Mouse (Mus musculus) thymus, adult 18-20 months (tissue): ENCODE data around the gene Eif4a1.

Experiments
- DNase-seq, 2 experiments: peaks; one replicate each; pipeline ENCODE4 v3.0.0; 2022; ENCODE audit warnings: mixed read lengths in 2 of 2

The Eif4a1 gene

GRCm38 (mm10) chr11:69698574-69698973, 26.4 kb upstream of the Eif4a1 start:
- no peak for DNase-seq

- no peak for DNase-seq
These were observed 25.2 kb upstream of the Eif4a1 start for GRCm38 (mm10) chr11:69697396-69697795.

- DNase-seq = no peak
These were observed 23.3 kb upstream of the Eif4a1 start, which contains the start of the genes Tnfsf12 and Tnfsfm13 for GRCm38 (mm10) chr11:69695361-69696181. TSS of gene Tnfsf12 (minus strand) at chr11:69695849. TSS of gene Tnfsfm13 (minus strand) at chr11:69696098.

- DNase-seq = no peak
These were observed 22.8 kb upstream of the Eif4a1 start for GRCm38 (mm10) chr11:69695046-69695360.

- DNase-seq = no peak
These were observed 21.3 kb upstream of the Eif4a1 start for GRCm38 (mm10) chr11:69693421-69693965.

GRCm38 (mm10) chr11:69692863-69693262, 20.6 kb upstream of the Eif4a1 start:
- no peak for DNase-seq

GRCm38 (mm10) chr11:69692196-69692811, 20.1 kb upstream of the Eif4a1 start:
- DNase-seq = no peak

- no peak for DNase-seq
These were observed 17.7 kb upstream of the Eif4a1 start for GRCm38 (mm10) chr11:69689891-69690290.

GRCm38 (mm10) chr11:69687061-69687460, 14.8 kb upstream of the Eif4a1 start:
- no peak for DNase-seq

- no peak for DNase-seq
These were observed 14.2 kb upstream of the Eif4a1 start for GRCm38 (mm10) chr11:69686377-69686776.

- no peak for DNase-seq
These were observed 13.4 kb upstream of the Eif4a1 start, which contains the start of gene Tnfsf13 for GRCm38 (mm10) chr11:69685526-69686148. TSS of gene Tnfsf13 (minus strand) at chr11:69685784.

- no peak for DNase-seq
These were observed 12.7 kb upstream of the Eif4a1 start for GRCm38 (mm10) chr11:69684936-69685335.

GRCm38 (mm10) chr11:69684128-69684745, 12.0 kb upstream of the Eif4a1 start:
- no peak for DNase-seq

- DNase-seq = no peak
These were observed 11.4 kb upstream of the Eif4a1 start for GRCm38 (mm10) chr11:69683576-69683975.

- DNase-seq = peak; percentile 57 to 71
These were observed 10.8 kb upstream of the Eif4a1 start for GRCm38 (mm10) chr11:69682840-69683533.

GRCm38 (mm10) chr11:69682209-69682839, 10.1 kb upstream of the Eif4a1 start:
- DNase-seq = no peak

GRCm38 (mm10) chr11:69681314-69682208, 9.3 kb upstream of the Eif4a1 start, which contains the start of gene Senp3:
TSS of gene Senp3 (minus strand) at chr11:69682084.
- DNase-seq = peak; percentile 95 to 96

- no peak for DNase-seq
These were observed 8.1 kb upstream of the Eif4a1 start for GRCm38 (mm10) chr11:69680136-69680855.

GRCm38 (mm10) chr11:69679144-69679543, 6.9 kb upstream of the Eif4a1 start:
- DNase-seq = no peak

- DNase-seq = peak in 1 of 2 experiments; percentile 69
These were observed 498 bp downstream of the Eif4a1 start for GRCm38 (mm10) chr11:69671726-69672124.
